Mouse (Mus musculus) thymus, postnatal 14 days (tissue): Measurements from ENCODE around the gene Dot1l.
A peak's percentile ranks its signal among the peaks of the same experiment; 100 is the strongest.

Experiments
- DNase-seq: peaks from one replicate; pipeline ENCODE4 v3.0.0; 2021

The Dot1l gene

DNA sequence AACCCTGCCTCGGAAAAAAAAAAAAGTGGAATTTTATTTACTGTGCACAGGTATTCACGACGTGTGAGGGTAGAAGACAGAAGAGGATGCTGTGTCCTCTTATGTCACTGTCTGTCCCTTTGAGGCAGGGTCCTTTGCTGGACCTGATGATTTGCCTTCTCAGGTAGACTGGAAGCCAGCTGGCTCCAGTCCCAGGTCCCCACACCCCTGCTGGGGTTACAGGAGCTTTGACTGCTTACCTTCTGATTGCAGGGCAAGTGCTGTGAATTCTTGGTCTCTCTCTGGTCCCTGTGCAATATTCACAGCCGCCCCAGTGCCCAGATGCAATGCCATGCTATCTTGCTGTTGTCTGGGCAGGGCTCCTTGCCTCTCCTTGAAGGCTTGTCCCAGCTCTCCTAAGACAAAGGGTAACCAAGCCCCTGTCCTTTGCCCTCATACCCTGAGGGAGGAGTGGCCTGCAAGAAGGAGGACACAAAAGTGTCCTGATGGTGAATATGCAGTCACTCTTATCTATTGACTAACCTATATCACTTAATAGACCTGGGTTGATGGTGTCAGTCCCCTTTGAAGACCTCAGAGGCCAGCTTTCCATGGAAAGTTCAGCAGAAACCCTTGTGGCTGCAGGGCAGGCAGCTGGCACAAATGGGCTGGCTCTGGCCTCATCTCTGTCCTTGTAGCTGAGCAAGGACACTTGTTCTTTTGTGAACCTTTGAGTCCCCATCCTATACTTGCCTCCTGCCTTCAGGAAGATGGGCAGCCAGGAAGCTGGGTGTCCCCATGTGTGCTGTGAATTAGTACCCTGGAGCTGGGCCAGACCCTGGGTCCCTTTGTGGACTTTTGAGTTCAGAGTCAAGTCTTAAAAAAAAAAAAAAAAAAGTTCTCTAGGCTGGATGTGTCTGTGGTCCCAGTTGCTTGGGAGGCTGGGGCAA, 5.9 kb downstream of the Dot1l start:
- no peak for DNase-seq

DNA sequence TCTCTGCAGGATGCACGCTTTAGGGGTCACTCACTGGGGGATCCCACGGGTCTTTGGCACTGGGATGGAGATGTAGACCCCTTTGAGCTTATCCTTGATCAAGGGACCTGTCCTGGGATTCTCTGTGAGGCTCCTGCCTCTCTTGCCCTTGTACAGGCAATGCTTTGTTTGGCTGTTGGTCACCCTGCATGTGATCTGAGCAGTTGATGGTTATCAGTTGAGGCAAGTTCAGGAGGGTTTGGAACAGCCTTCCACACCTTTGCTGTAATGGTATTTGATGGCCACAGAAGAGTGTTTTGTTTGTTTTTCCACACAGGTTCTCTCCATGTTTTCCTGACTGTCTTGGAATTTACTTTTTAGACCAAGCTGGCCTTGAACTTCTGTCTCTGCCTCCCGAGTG, 6.8 kb downstream of the Dot1l start:
- DNase-seq, result no peak

DNA sequence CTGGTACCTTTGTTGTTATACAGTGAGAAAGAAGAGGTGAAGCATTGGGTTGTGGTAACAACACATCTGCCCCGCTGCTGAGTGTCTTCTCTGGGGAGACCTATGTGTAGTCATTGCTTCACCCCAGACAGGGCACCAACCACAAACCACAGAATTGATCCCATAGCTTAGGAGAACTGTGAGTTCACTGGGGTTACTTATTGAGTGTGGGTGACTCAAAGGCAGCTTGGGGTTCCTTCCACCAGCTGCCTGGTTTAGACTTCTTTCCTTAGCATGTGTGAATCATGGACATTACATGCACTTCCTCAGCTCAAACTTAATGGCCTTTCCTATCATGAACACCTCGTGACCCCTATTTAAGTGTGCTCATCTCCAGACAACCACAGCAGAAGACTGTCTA, 8.5 kb downstream of the Dot1l start:
- peak; percentile 17 for DNase-seq

DNA sequence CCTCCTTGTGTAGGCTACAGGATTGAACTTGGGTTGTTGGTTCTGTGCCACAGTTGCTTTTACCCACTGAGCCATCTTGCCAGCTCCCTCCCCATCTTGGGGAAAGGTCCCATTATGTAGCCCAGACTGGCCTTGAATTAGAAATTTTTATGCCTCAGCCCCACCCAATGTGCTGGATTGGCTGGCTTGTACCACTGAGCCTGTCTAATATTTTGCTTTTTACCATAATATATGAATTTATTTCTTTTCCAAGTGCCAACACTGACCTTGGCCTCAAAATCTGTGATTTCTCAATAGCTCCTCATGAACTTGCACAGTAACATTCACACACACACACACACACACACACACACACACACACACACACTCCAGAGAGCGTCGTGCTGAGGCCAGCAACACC, 10.7 kb downstream of the Dot1l start:
- DNase-seq, result no peak

GRCm38 (mm10) chr10:80766161-80766815, 11.3 kb downstream of the Dot1l start:
- DNase-seq, result no peak

DNA sequence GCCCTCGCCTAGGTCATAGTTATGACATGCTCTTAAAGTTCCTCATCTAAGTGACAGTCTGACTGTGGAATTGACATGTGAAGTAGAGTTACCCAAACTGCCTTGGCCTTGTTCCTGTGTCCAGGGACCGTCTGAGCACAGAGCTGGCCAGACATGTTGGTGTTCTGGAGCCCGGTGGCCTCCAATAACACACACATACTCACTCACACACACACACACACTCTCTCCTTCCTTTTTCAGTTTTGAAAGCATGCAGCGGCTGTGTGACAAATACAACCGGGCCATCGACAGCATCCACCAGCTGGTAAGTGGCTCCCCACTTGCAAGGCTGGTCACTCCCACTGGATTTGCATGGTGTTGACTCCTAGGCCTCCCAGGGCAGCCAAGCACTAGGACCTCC, 13.4 kb downstream of the Dot1l start:
- DNase-seq, result no peak

DNA sequence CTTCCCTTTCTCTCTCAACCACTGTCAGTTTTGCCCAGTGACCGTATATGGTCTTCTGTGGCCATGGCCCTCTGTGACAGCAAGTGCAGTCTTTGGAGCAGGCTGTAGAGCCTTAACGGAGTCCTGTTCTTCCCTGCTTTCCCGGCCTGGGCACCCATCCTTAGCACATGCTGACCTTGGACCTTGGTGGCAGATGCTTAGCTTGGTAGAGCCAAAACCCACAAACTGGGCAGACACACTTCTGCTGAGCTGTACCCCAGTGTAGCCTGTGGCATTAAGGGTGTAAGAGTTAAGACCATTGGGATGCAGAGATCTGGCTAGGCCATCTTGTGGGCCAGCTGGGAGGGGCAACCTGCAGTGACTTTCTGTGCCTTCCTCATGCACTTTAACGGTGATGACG, 18.8 kb downstream of the Dot1l start:
- no peak for DNase-seq

DNA sequence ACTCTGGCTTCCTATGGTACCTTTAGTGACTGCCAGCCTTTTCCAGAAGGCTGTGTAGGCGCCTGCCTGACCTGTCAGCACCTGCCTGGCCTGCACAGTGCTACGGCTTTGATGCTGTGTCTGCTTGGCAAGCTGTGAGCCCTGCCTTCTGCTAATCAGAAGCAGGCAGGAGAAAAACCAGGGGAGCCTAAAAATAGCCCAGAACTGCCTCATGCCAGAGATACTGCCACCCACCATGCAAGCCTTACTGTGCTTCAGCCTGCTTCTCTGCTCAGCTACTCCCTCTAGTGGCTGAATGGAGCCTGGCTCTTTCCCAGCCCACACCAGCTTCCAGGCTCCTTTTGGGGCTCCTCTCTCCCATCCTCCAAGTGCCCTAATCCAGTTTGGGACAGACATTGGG, 19.5 kb downstream of the Dot1l start:
- DNase-seq, result peak; percentile 68

DNA sequence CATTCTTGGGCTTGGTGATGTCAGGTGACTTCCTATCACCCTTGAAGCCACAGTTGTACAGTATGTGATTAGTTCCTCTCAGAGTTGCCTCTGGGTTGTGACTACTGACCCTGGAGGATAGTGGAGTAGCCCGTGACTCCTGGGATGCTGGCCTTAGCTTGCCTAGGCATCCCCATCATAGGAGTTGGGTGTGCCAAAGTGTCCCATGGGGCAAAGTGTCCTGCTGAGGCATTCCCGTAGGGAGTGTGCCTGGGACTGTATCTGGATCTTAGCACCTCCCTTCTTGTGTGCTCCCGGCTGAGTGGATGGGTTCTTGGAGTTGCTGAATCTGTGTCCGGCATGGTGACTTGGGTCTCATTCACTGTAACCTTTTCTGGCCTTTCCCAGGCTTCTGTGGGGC, 20.0 kb downstream of the Dot1l start:
- no peak for DNase-seq

DNA sequence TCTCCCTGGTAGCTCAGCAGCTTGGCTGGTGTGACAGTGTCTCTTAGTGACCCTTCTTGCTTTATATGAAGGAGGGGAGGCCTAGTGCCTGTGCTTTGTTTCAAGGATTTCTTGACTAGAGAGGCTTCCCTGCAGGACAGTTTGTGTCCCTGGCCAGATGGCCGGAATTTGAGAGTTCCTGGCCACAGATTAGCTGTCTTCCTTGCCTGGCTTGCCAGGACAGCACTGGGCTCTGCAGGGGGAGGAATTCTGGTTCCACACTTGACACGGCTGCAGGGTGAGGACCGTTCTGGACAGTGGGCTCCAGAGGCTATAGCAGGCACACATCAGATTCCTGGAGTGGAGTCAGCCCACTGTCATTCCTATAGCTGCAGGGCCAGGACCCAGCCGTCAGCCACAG, 20.7 kb downstream of the Dot1l start:
- DNase-seq, result no peak

DNA sequence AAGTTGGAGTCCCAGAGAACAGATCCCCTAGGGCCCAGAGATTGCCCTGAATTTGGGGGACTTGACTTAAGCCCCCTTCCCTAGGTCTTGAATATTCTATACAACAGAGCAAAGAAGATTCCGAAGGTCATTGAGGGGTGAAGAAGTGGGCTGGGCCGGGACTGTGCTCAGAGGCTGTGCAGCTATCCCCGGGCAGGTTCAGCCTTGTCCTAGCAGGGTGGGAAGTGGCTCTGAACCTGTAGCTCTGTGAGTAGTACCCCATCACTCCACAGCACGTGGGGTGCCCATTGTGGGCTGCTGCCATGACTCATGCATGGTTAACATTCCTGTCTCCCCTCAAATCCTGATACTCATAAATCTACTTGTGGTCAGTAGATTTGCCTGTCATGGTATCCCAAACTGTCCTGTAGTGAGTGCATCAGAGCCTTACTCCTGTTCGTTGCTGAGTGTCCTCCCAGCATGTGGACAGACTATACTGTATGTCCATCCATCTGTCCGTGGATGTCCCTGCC, 21.4 kb downstream of the Dot1l start:
- no peak for DNase-seq

- no peak for DNase-seq
Measured at GRCm38 (mm10) chr10:80777123-80777522, 22.1 kb downstream of the Dot1l start.

GRCm38 (mm10) chr10:80779565-80779964, 24.6 kb downstream of the Dot1l start:
- no peak for DNase-seq

DNA sequence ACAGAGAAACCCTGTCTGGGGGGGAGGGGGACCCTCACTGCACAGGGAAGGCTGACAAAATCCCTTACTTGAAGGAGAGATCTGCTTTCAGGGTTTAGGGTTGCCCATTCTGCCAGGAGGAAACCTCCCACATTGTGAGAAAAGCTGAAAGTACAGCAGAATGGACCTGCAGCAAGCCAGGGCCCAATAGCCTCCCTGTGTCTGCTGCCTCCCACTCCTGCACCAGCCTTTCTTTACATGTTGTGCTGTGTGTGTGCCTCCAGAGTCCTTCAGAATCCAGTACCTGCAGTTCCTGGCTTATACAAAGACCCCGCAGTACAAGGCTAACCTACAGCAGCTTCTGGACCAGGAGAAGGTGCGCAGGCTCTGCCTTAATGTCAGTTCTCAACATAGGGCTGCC, 29.3 kb downstream of the Dot1l start:
- no peak for DNase-seq

DNA sequence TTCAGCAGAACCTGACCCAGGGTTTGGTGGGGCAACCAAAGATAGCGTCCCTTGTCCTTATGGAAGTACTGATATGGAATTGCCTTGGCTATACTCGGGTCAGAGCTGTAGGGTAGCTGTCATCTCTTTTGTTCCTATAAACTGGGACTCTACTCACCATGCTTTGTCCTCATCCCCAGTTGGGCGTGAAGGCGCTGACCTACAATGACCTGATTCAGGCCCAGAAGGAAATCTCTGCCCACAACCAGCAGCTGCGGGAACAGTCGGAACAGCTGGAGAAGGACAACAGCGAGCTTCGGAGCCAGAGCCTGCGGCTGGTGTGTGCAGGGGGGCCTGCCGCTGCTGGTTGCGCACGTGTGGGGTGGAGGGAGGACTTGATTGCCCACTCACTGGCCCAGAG, 29.9 kb downstream of the Dot1l start:
- no peak for DNase-seq

GRCm38 (mm10) chr10:80785963-80786362, 31.0 kb downstream of the Dot1l start:
- DNase-seq, result no peak

DNA sequence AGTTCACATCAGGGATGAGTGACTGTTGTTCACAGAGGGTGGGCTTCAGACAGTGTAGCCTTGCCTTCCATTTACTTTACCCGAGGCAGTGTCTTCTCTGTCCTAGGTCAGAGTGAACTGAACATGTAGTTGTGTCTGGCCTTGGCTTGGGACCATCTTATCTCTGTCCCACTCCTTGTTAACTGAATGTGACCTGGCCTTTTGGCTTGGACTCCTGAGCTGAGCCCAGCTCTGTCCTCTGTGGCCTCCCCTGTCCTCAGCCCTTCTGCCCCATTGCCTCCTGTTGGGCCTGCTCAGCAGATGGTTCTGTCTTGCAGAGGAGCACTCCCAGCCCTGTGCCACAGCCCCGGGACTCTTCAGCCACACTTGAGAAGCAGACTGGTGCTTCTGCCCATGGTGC, 32.5 kb downstream of the Dot1l start:
- DNase-seq, result no peak

- DNase-seq, result no peak
Measured at GRCm38 (mm10) chr10:80790761-80791404, 35.9 kb downstream of the Dot1l start.

DNA sequence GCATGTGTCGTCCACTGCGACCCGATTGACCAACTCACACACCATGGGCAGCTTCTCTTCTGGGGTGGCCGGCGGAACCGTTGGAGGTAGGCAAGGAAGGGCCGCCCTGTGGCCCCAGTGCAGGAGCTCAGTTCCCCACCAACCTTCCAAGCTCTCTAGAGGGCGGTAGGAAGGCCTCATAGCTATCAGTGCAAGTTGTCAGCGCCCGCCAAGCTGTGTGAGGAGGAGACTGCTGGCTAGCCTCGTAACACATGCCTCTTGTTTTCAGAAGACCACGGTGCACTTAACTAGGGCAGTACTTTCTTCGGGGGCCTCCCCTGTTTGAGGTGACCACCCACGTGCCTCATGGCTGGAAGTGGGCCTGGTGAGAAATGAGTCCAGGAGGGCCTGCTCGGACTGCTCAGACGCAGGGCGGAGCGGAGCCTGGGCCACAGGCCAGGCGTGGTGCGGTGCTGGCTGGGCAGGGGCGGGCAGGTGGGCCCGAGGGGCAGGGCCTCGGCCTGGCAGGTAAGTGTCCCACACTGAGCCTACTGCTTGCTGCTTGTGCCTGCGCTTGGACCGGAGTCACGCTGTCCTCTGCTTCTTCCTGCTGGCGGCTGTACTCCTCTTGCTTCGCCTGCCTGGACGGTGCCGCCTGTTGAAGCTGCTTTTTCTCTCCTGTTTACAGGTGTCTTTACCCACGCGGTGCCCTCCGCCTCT, 36.6 kb downstream of the Dot1l start:
- DNase-seq, result peak; percentile 39

DNA sequence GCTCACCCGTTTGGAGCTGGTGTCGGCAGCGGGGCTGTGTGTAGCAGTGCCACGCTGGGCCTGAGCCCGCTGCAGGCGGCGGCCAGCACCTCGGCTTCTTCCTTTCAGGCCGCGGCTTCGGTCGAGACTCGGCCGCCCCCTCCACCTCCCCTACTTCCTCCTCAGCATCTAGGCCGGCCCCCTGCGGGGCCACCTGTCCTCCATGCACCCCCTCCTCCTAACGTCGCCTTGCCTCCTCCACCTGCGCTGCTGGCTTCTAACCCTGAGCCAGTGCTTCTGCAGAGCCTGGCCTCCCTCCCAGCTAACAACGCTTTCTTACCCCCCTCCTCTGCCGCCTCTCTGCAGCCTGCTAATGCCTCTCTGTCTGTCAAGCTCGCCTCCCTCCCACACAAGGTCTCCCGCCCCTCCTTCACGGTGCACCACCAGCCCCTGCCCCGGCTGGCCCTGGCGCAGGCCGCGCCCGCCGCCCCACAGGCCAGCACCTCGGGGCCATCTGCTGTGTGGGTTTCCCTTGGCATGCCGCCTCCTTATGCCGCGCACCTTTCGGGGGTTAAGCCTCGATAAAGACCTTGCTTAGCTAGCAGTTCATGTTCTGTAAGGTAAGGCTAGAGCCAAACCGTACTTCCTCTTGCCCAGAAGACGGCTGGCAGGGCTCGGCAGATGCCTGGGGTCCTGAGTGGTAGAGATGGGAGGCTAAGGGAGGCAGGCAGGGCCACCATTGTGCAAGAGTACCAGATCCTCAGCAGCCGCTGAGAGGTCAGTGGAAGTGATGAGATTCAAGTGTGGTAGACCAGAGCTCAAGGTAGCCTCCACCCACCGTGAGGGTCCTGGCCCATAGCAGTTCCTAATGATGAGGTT, 37.4 kb downstream of the Dot1l start:
- peak; percentile 84 for DNase-seq

DNA sequence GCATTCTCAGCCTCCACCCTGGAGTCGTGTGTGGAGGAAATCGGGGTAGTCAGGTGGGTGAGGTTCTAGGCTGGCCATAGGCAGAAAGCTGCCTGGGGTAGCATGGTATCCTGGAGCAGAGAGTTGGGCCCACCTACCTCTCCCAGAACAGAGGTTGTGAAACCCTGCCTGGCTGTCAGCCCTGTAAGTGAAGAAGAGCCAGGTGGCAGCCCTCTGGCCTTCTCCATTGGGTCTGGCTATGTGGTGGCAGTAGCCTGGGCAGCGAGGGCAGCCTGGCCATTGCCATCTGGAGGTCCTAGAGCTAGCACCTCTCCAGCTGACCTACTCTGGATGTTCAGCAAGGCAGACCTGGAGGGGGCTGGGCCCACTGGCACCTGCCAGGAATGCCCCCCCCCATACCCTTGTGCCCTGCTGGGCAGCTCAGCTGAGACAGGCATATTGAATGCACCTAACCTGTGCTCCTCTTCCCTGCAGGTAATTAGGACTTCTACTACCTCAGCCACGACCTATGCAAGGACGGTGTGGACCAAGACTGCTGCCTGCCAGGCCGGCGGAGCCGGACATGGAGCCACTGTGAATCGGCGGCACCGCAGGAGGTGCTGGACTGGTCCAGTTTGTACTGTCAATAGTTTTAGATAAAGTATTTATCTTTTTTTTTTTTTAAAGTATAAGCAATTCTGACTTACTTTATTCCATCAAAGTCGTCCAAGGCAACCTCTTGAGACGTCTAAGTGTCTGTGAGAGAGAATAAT, 38.2 kb downstream of the Dot1l start:
- no peak for DNase-seq
